Mouse (Mus musculus) limb, embryonic 14.5 days (tissue): ENCODE data around the gene Scaf4. TPM values are rescaled to one million over a fixed set of nuclear protein-coding genes. Genes with fewer than 3 reads are reported as not detected.

Experiments
- ATAC-seq: fragments of 200-750 bp; cut with Nextera tagmentation; 2 replicates; pipeline ENCODE4 v1.8.0; 2017; ENCODE audit warnings: low read depth, moderate number of reproducible peaks, moderate TSS enrichment; ENCODE audit not compliant: low FRiP score
- DNase-seq: peaks from one replicate; pipeline ENCODE4 v3.0.0-alpha.2; 2015; ENCODE audit warnings: low spot score
- H3K27ac ChIP-seq: fragments of 300-500 bp; sonication (generic); replicated peaks from 2 replicates; pipeline ENCODE4 v1.5.1; 2014; ENCODE audit warnings: low read depth, mild to moderate bottlenecking, low read length, moderate library complexity, mixed read lengths
- H3K27me3 ChIP-seq: fragments of 300-500 bp; sonication (generic); 2 replicates; pipeline ENCODE4 v1.6.1; 2014; ENCODE audit warnings: low read length, mixed read lengths; ENCODE audit not compliant: control insufficient read depth, insufficient read depth
- H3K36me3 ChIP-seq: fragments of 300-500 bp; sonication (generic); 2 replicates; pipeline ENCODE4 v1.6.1; 2014; ENCODE audit warnings: mild to moderate bottlenecking, low read length, moderate library complexity, mixed read lengths; ENCODE audit not compliant: control insufficient read depth, insufficient read depth
- H3K4me1 ChIP-seq: fragments of 300-500 bp; sonication (generic); 2 replicates; pipeline ENCODE4 v1.6.1; 2014; ENCODE audit warnings: antibody characterized with exemption, low read length, mixed read lengths; ENCODE audit not compliant: control insufficient read depth, insufficient read depth
- H3K4me2 ChIP-seq: fragments of 300-500 bp; sonication (generic); replicated peaks from 2 replicates; pipeline ENCODE4 v1.6.1; 2014; ENCODE audit warnings: low read depth, mild to moderate bottlenecking, low read length, moderate library complexity; ENCODE audit not compliant: severe bottlenecking
- H3K4me3 ChIP-seq: fragments of 300-500 bp; sonication (generic); replicated peaks from 2 replicates; pipeline ENCODE4 v1.5.1; 2014; ENCODE audit warnings: low read length
- H3K9ac ChIP-seq: fragments of 300-500 bp; sonication (generic); 2 replicates; pipeline ENCODE4 v1.6.1; 2014; ENCODE audit warnings: mild to moderate bottlenecking, low read depth, low read length, moderate library complexity; ENCODE audit not compliant: severe bottlenecking
- H3K9me3 ChIP-seq: fragments of 300-500 bp; sonication (generic); 2 replicates; pipeline ENCODE4 v1.6.1; 2016; ENCODE audit warnings: low read length; ENCODE audit not compliant: control insufficient read depth
- POLR2A ChIP-seq: fragments of 200-500 bp; IDR thresholded peaks from 2 replicates; pipeline ENCODE4 v1.8.0; 2012; ENCODE audit warnings: inconsistent platforms, mild to moderate bottlenecking, moderate library complexity, borderline replicate concordance; ENCODE audit not compliant: insufficient read depth, insufficient read length; ENCODE audit errors: extremely low read depth
- WGBS: fragments of 180-500 bp; shearing (Covaris S2); extraction: QIAGEN DNeasy Blood & Tissue Kit; methylation state at CpG from one replicate; pipeline ENCODE4 v1.1.7; 2014; 5-methylcytosine and 5-hydroxymethylcytosine counted together
- polyA plus RNA-seq, 2 experiments: library from polyadenylated mRNA; depleted of rRNA in 1 of 2; stranded (reverse) in 1 of 2; unstranded in 1 of 2; fragments of >200 nt; fragmentation: Nextera tagmentation in 1 of 2; extraction: Ambion mirVana in 1 of 2; gene quantifications; 2 replicates each; pipeline versions ENCODE4 v1.2.1 to v1.2.3; 2012 to 2014

Gene Scaf4
- polyA plus RNA-seq, 2 experiments = 24.8 to 64.3 TPM

GRCm38 (mm10) chr16:90180975-90181374 lies 103.3 kb downstream of the Scaf4 start:
- ATAC-seq (no peak), DNase-seq (no peak)
- H3K4me3 ChIP-seq = no peak overlapping the region
- H3K27ac ChIP-seq = no peak overlapping the region
- no peaks in the 10 kb centered on the region for H3K9me3 ChIP-seq
- H3K9ac ChIP-seq = no peak overlapping the region
- H3K4me1 ChIP-seq = no peaks in the 10 kb centered on the region
- WGBS = 78% methylated on average over 6 of the region's 6 CpGs
- TF ChIP-seq POLR2A = no peak
- no peak overlapping the region for H3K4me2 ChIP-seq
- no peaks in the 10 kb centered on the region for H3K36me3 ChIP-seq
- no peaks in the 10 kb centered on the region for H3K27me3 ChIP-seq

- DNase-seq (no peak), ATAC-seq (no peak)
- Histone ChIP-seq H3K4me2 (no peak overlapping the region), H3K36me3 (no peaks in the 10 kb centered on the region), H3K9me3 (no peaks in the 10 kb centered on the region), H3K27ac (no peak overlapping the region), H3K4me3 (no peak overlapping the region), H3K4me1 (no peaks in the 10 kb centered on the region), H3K9ac (no peak overlapping the region), H3K27me3 (no peaks in the 10 kb centered on the region)
- no peak for TF ChIP-seq POLR2A
- 87% methylated on average over 5 of the region's 5 CpGs for WGBS
Observed at GRCm38 (mm10) chr16:90179892-90180291, 104.4 kb downstream of the Scaf4 start.

DNA sequence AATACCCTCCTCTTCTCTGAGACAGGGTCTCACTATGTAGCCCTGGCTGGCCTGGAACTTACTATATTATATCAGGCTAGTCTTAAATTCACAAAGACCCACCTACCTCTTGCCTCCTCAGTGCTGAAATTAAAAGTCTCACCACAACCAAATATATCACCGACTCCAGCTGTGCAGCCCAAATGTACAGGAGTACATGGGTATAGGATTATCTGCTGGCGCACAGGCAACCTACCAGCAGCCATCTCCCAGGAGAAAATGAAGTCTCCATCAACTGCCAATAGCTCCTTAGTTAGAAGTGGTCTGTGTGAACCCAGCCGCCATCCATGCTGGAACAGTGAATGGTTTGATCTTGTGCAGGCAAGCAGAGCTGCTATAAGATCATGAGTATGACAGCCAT lies 105.9 kb downstream of the Scaf4 start:
- H3K4me3 ChIP-seq = no peak overlapping the region
- WGBS = 88% methylated on average over 3 of the region's 3 CpGs
- no peaks in the 10 kb centered on the region for H3K9me3 ChIP-seq
- H3K4me1 ChIP-seq = no peaks in the 10 kb centered on the region
- no peaks in the 10 kb centered on the region for H3K36me3 ChIP-seq
- no peaks in the 10 kb centered on the region for H3K27me3 ChIP-seq
- no peak for TF ChIP-seq POLR2A
- no peak overlapping the region for H3K27ac ChIP-seq
- DNase-seq (no peak), ATAC-seq (no peak)
- no peak overlapping the region for H3K4me2 ChIP-seq
- no peak overlapping the region for H3K9ac ChIP-seq

- ATAC-seq = no peak
- WGBS = 75% methylated on average over 8 of the region's 8 CpGs
- Histone ChIP-seq H3K4me1 (no peaks in the 10 kb centered on the region), H3K9ac (no peak overlapping the region), H3K27ac (no peak overlapping the region), H3K4me2 (no peak overlapping the region), H3K4me3 (no peak overlapping the region), H3K36me3 (no peaks in the 10 kb centered on the region), H3K9me3 (no peaks in the 10 kb centered on the region), H3K27me3 (no peaks in the 10 kb centered on the region)
- TF ChIP-seq POLR2A = no peak
- no peak for DNase-seq
Observed at GRCm38 (mm10) chr16:90177425-90177824, 106.9 kb downstream of the Scaf4 start.

- Histone ChIP-seq H3K4me2 (no peak overlapping the region), H3K9me3 (no peaks in the 10 kb centered on the region), H3K27me3 (no peaks in the 10 kb centered on the region), H3K4me1 (no peaks in the 10 kb centered on the region), H3K9ac (no peak overlapping the region), H3K4me3 (no peak overlapping the region), H3K36me3 (no peaks in the 10 kb centered on the region), H3K27ac (no peak overlapping the region)
- 49% methylated on average over 10 of the region's 10 CpGs for WGBS
- TF ChIP-seq POLR2A = no peak
- ATAC-seq (peak; percentile 73), DNase-seq (peak; percentile 40)
Observed at GRCm38 (mm10) chr16:90176472-90176871, 107.8 kb downstream of the Scaf4 start.

Other genes starting within 250 kb of the Scaf4 start
- 19.1 and 22.4 TPM in 2 replicates for gene Tiam1, start 140.7 kb downstream of the Scaf4 start, polyA plus RNA-seq (2012; rRNA removed)
- gene Tiam1, start 140.7 kb downstream of the Scaf4 start, polyA plus RNA-seq (2014; fragmentation: Nextera tagmentation; extraction: Ambion mirVana) = 54.9 and 57.2 TPM in 2 replicates
- 503 and 622 TPM in 2 replicates for gene Sod1, start 63.7 kb downstream of the Scaf4 start, polyA plus RNA-seq (2012; rRNA removed)
- 1,078 and 1,097 TPM in 2 replicates for gene Sod1, start 63.7 kb downstream of the Scaf4 start, polyA plus RNA-seq (2014; fragmentation: Nextera tagmentation; extraction: Ambion mirVana)
- gene Hunk, start 101.5 kb upstream of the Scaf4 start, polyA plus RNA-seq (2012; rRNA removed) = 19.9 and 21.8 TPM in 2 replicates
- 14.1 and 18.7 TPM in 2 replicates for gene Hunk, start 101.5 kb upstream of the Scaf4 start, polyA plus RNA-seq (2014; fragmentation: Nextera tagmentation; extraction: Ambion mirVana)